Mouse (Mus musculus): ENCODE measurements around the gene Pdgfd. TPM values are rescaled to one million over a fixed set of nuclear protein-coding genes. Genes with fewer than 3 reads are reported as not detected.

The Pdgfd gene
- polyA plus RNA-seq, 1 experiment: 4.6 TPM

- Histone ChIP-seq H3K27me3 (replicated peaks; ENCODE audit: control insufficient read depth, insufficient read depth, low read length) (no peaks in the 10 kb centered on the region), H3K36me3 (ENCODE audit: control insufficient read depth, insufficient read depth, low read length) (no peaks in the 10 kb centered on the region), H3K4me1 (ENCODE audit: control insufficient read depth, insufficient read depth, low read length) (no peaks in the 10 kb centered on the region), H3K27ac (ENCODE audit: insufficient read depth, low read depth, low read length) (no peak overlapping the region), H3K4me3 (ENCODE audit: insufficient read depth, low read depth, low read length) (no peak overlapping the region)
- TF ChIP-seq CTCF (conservative IDR thresholded peaks at IDR 0.05; ENCODE audit: insufficient read depth, insufficient read length, low read depth, low read length): no peak
- TF ChIP-seq POLR2A (IDR thresholded peaks at IDR 0.05; ENCODE audit: low read depth, low read length): no peak
- WGBS: 84% methylated on average over 2 of the region's 2 CpGs
- DNase-seq: no peak
These were observed 192.4 kb downstream of the Pdgfd start for GRCm38 (mm10) chr9:6360795-6361194.

- DNase-seq: no peak
- no peaks in the 10 kb centered on the region for H3K4me1 ChIP-seq (ENCODE audit: control insufficient read depth, insufficient read depth, low read length)
- no peak overlapping the region for H3K27ac ChIP-seq (ENCODE audit: insufficient read depth, low read depth, low read length)
- 41% methylated on average over 1 of the region's 1 CpGs for WGBS
- no peaks in the 10 kb centered on the region for H3K36me3 ChIP-seq (ENCODE audit: control insufficient read depth, insufficient read depth, low read length)
- no peaks in the 10 kb centered on the region for H3K27me3 ChIP-seq (replicated peaks; ENCODE audit: control insufficient read depth, insufficient read depth, low read length)
- no peak overlapping the region for H3K4me3 ChIP-seq (ENCODE audit: insufficient read depth, low read depth, low read length)
- TF ChIP-seq CTCF (conservative IDR thresholded peaks at IDR 0.05; ENCODE audit: insufficient read depth, insufficient read length, low read depth, low read length): no peak
- no peak for TF ChIP-seq POLR2A (IDR thresholded peaks at IDR 0.05; ENCODE audit: low read depth, low read length)
These were observed 198.2 kb downstream of the Pdgfd start for GRCm38 (mm10) chr9:6366550-6366949.

DNA sequence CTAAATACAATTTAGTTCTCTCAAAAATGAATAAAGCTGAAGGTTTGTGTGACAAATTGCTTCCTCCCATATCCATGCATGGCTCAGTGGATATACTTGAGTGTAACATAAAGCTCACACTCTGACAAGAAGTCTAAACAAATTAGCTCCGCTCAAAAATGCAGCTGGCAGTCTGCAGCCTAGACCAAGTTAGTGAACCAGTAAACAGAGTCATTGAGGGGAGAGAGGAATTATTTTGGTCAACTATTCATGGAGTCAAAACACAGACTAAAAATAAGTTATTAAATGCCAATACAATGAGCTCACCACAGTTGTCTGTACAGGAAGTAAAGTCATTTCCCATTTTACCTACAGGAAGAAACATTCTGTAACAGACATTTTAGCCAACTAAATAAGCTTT lies 233.4 kb downstream of the Pdgfd start:
- TF ChIP-seq POLR2A (IDR thresholded peaks at IDR 0.05; ENCODE audit: low read depth, low read length) (no peak), CTCF (conservative IDR thresholded peaks at IDR 0.05; ENCODE audit: insufficient read depth, insufficient read length, low read depth, low read length) (no peak)

DNA sequence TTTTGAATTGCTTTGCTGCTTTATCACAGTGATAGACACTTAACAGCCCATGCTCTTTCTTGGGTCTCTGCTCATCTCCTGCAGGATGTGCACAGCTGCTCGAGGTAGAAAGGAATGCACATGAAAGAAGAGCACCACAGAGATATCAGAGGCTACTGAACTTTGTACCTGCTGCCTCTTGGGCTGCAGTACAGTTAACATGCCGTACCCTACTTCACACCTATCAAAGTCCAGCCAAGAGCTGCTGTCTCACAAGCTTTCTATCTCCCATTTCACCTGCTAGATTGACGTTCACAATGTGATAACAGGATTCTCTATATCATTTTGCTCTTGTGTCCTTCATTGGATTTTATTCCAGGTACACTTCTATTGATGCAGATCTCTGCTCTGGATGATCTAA lies 238.2 kb downstream of the Pdgfd start:
- WGBS: 47% methylated on average over 3 of the region's 3 CpGs

More for the DNA sequence above, 233.4 kb downstream of the Pdgfd start:
- no peak overlapping the region for H3K27ac ChIP-seq (ENCODE audit: insufficient read depth, low read depth, low read length)
- no peaks in the 10 kb centered on the region for H3K4me1 ChIP-seq (ENCODE audit: control insufficient read depth, insufficient read depth, low read length)
- H3K27me3 ChIP-seq (replicated peaks; ENCODE audit: control insufficient read depth, insufficient read depth, low read length): no peaks in the 10 kb centered on the region
- peak; percentile 14 for DNase-seq
- no peak overlapping the region for H3K4me3 ChIP-seq (ENCODE audit: insufficient read depth, low read depth, low read length)
- no peaks in the 10 kb centered on the region for H3K36me3 ChIP-seq (ENCODE audit: control insufficient read depth, insufficient read depth, low read length)
- 9% methylated on average over 1 of the region's 1 CpGs for WGBS

GRCm38 (mm10) chr9:6407972-6408371 lies 239.6 kb downstream of the Pdgfd start:
- no peak for DNase-seq
- H3K27me3 ChIP-seq (replicated peaks; ENCODE audit: control insufficient read depth, insufficient read depth, low read length): no peaks in the 10 kb centered on the region
- no peak overlapping the region for H3K4me3 ChIP-seq (ENCODE audit: insufficient read depth, low read depth, low read length)
- no peaks in the 10 kb centered on the region for H3K4me1 ChIP-seq (ENCODE audit: control insufficient read depth, insufficient read depth, low read length)
- no peak for TF ChIP-seq POLR2A (IDR thresholded peaks at IDR 0.05; ENCODE audit: low read depth, low read length)
- TF ChIP-seq CTCF (conservative IDR thresholded peaks at IDR 0.05; ENCODE audit: insufficient read depth, insufficient read length, low read depth, low read length): no peak
- WGBS: 75% methylated on average over 4 of the region's 4 CpGs
- H3K27ac ChIP-seq (ENCODE audit: insufficient read depth, low read depth, low read length): no peak overlapping the region
- no peaks in the 10 kb centered on the region for H3K36me3 ChIP-seq (ENCODE audit: control insufficient read depth, insufficient read depth, low read length)

More for the DNA sequence above, 238.2 kb downstream of the Pdgfd start:
- Histone ChIP-seq H3K4me1 (ENCODE audit: control insufficient read depth, insufficient read depth, low read length) (no peaks in the 10 kb centered on the region), H3K27ac (ENCODE audit: insufficient read depth, low read depth, low read length) (no peak overlapping the region), H3K27me3 (replicated peaks; ENCODE audit: control insufficient read depth, insufficient read depth, low read length) (no peaks in the 10 kb centered on the region), H3K4me3 (ENCODE audit: insufficient read depth, low read depth, low read length) (no peak overlapping the region), H3K36me3 (ENCODE audit: control insufficient read depth, insufficient read depth, low read length) (no peaks in the 10 kb centered on the region)
- TF ChIP-seq CTCF (conservative IDR thresholded peaks at IDR 0.05; ENCODE audit: insufficient read depth, insufficient read length, low read depth, low read length) (no peak), POLR2A (IDR thresholded peaks at IDR 0.05; ENCODE audit: low read depth, low read length) (no peak)
- DNase-seq: peak; percentile 29

GRCm38 (mm10) chr9:6424606-6425005 lies 256.2 kb downstream of the Pdgfd start:
- Histone ChIP-seq H3K27ac (ENCODE audit: insufficient read depth, low read depth, low read length) (no peak overlapping the region), H3K4me1 (ENCODE audit: control insufficient read depth, insufficient read depth, low read length) (no peaks in the 10 kb centered on the region), H3K27me3 (replicated peaks; ENCODE audit: control insufficient read depth, insufficient read depth, low read length) (no peaks in the 10 kb centered on the region), H3K4me3 (ENCODE audit: insufficient read depth, low read depth, low read length) (no peak overlapping the region), H3K36me3 (ENCODE audit: control insufficient read depth, insufficient read depth, low read length) (no peaks in the 10 kb centered on the region)
- DNase-seq: no peak
- TF ChIP-seq CTCF (conservative IDR thresholded peaks at IDR 0.05; ENCODE audit: insufficient read depth, insufficient read length, low read depth, low read length) (no peak), POLR2A (IDR thresholded peaks at IDR 0.05; ENCODE audit: low read depth, low read length) (no peak)

Other genes with a start within 250 kb of the Pdgfd start
- not detected in 2 replicates for gene Ddi1, start 101.3 kb downstream of the Pdgfd start, polyA plus RNA-seq (2012; rRNA removed)

Data from kidney, adult 2 months (tissue).